Mouse (Mus musculus): ENCODE measurements around the gene Serpina3b. TPM values are rescaled to one million over a fixed set of nuclear protein-coding genes. Genes with fewer than 3 reads are reported as not detected.

The Serpina3b gene
- polyA plus RNA-seq, 1 experiment from 2014 or later: not detected

GRCm38 (mm10) chr12:104178577-104178976 is 50.8 kb downstream of the Serpina3b start:
- ATAC-seq (ENCODE audit: insufficient number of reproducible peaks, insufficient read depth, low FRiP score, low TSS enrichment, low read depth): no peak
- Histone ChIP-seq H3K9me3 (no peaks in the 10 kb centered on the region), H3K4me1 (replicated peaks) (no peaks in the 10 kb centered on the region)

GRCm38 (mm10) chr12:104178987-104179386 is 51.2 kb downstream of the Serpina3b start:
- H3K9me3 ChIP-seq: no peaks in the 10 kb centered on the region
- H3K4me1 ChIP-seq (replicated peaks): no peaks in the 10 kb centered on the region
- H3K27ac ChIP-seq: no peak overlapping the region
- H3K36me3 ChIP-seq: no peaks in the 10 kb centered on the region
- H3K4me3 ChIP-seq (replicated peaks): no peak overlapping the region
- no peaks in the 10 kb centered on the region for H3K27me3 ChIP-seq
- ATAC-seq (ENCODE audit: insufficient number of reproducible peaks, insufficient read depth, low FRiP score, low TSS enrichment, low read depth): no peak
- H3K4me2 ChIP-seq: no peak overlapping the region
- 84% methylated on average over 2 of the region's 2 CpGs for WGBS
- H3K9ac ChIP-seq (replicated peaks): no peak overlapping the region

More at GRCm38 (mm10) chr12:104178577-104178976, 50.8 kb downstream of the Serpina3b start:
- Histone ChIP-seq H3K27ac (no peak overlapping the region), H3K36me3 (no peaks in the 10 kb centered on the region), H3K4me2 (no peak overlapping the region), H3K27me3 (no peaks in the 10 kb centered on the region), H3K4me3 (replicated peaks) (no peak overlapping the region), H3K9ac (replicated peaks) (no peak overlapping the region)

GRCm38 (mm10) chr12:104185046-104185445 is 57.2 kb downstream of the Serpina3b start:
- 75% methylated on average over 4 of the region's 4 CpGs for WGBS
- Histone ChIP-seq H3K9ac (replicated peaks) (no peak overlapping the region), H3K36me3 (no peaks in the 10 kb centered on the region), H3K4me3 (replicated peaks) (no peak overlapping the region), H3K9me3 (no peaks in the 10 kb centered on the region), H3K4me1 (replicated peaks) (no peaks in the 10 kb centered on the region), H3K27me3 (no peaks in the 10 kb centered on the region; the same call in 1 of the 2 replicates), H3K27ac (no peak overlapping the region), H3K4me2 (no peak overlapping the region)
- ATAC-seq (ENCODE audit: insufficient number of reproducible peaks, insufficient read depth, low FRiP score, low TSS enrichment, low read depth): no peak

- no peak overlapping the region for H3K27ac ChIP-seq
- ATAC-seq (ENCODE audit: insufficient number of reproducible peaks, insufficient read depth, low FRiP score, low TSS enrichment, low read depth): no peak
- H3K9me3 ChIP-seq: no peaks in the 10 kb centered on the region
- no peak overlapping the region for H3K4me3 ChIP-seq (replicated peaks)
- no peaks in the 10 kb centered on the region; the same call in 1 of the 2 replicates for H3K27me3 ChIP-seq
- WGBS: 82% methylated on average over 3 of the region's 3 CpGs
- no peaks in the 10 kb centered on the region for H3K36me3 ChIP-seq
- H3K9ac ChIP-seq (replicated peaks): no peak overlapping the region
- H3K4me1 ChIP-seq (replicated peaks): no peaks in the 10 kb centered on the region
- H3K4me2 ChIP-seq: no peak overlapping the region
These were observed 58.3 kb downstream of the Serpina3b start for GRCm38 (mm10) chr12:104186041-104186581.

Other genes starting within 250 kb of the Serpina3b start
- not detected in 2 replicates for gene Serpina1c, start 223.1 kb upstream of the Serpina3b start, polyA plus RNA-seq (2016; fragmentation: Nextera tagmentation; extraction: Ambion mirVana)
- not detected in 2 replicates for gene Serpina1e, start 169.0 kb upstream of the Serpina3b start, polyA plus RNA-seq (2016; fragmentation: Nextera tagmentation; extraction: Ambion mirVana)
- not detected in 2 replicates for gene Serpina11, start 138.0 kb upstream of the Serpina3b start, polyA plus RNA-seq (2016; fragmentation: Nextera tagmentation; extraction: Ambion mirVana)
- not detected in 2 replicates for gene Serpina9, start 114.2 kb upstream of the Serpina3b start, polyA plus RNA-seq (2016; fragmentation: Nextera tagmentation; extraction: Ambion mirVana)
- not detected in 2 replicates for gene Serpina12, start 83.6 kb upstream of the Serpina3b start, polyA plus RNA-seq (2016; fragmentation: Nextera tagmentation; extraction: Ambion mirVana)
- gene Serpina5, start 26.9 kb upstream of the Serpina3b start, polyA plus RNA-seq (2016; fragmentation: Nextera tagmentation; extraction: Ambion mirVana): not detected in 2 replicates
- not detected in 2 replicates for gene Serpina3a, start 15.3 kb upstream of the Serpina3b start, polyA plus RNA-seq (2016; fragmentation: Nextera tagmentation; extraction: Ambion mirVana)
- gene Serpina3c, start 25.9 kb downstream of the Serpina3b start, polyA plus RNA-seq (2016; fragmentation: Nextera tagmentation; extraction: Ambion mirVana): not detected in 2 replicates
- not detected in 2 replicates for gene Serpina3f, start 86.5 kb downstream of the Serpina3b start, polyA plus RNA-seq (2016; fragmentation: Nextera tagmentation; extraction: Ambion mirVana)
- 0.26 and 0.42 TPM in 2 replicates for gene Serpina3g, start 108.2 kb downstream of the Serpina3b start, polyA plus RNA-seq (2016; fragmentation: Nextera tagmentation; extraction: Ambion mirVana)
- 0.15 and 0.21 TPM in 2 replicates for gene Serpina3i, start 135.1 kb downstream of the Serpina3b start, polyA plus RNA-seq (2016; fragmentation: Nextera tagmentation; extraction: Ambion mirVana)
- not detected in 2 replicates for gene Serpina3j, start 186.6 kb downstream of the Serpina3b start, polyA plus RNA-seq (2016; fragmentation: Nextera tagmentation; extraction: Ambion mirVana)
- gene Serpina3k, start 210.5 kb downstream of the Serpina3b start, polyA plus RNA-seq (2016; fragmentation: Nextera tagmentation; extraction: Ambion mirVana): not detected in 2 replicates
- not detected in 2 replicates for gene Serpina3m, start 210.5 kb downstream of the Serpina3b start, polyA plus RNA-seq (2016; fragmentation: Nextera tagmentation; extraction: Ambion mirVana)

Data from limb, embryonic 12.5 days (tissue).